Mouse (Mus musculus): Measurements from ENCODE around the gene Epb41l1. TPM values are rescaled to one million over a fixed set of nuclear protein-coding genes. Genes with fewer than 3 reads are reported as not detected.

The Epb41l1 gene
- total and polyA plus RNA-seq, 2 experiments from 2014 or later: 10.0 to 211 TPM

GRCm38 (mm10) chr2:156394282-156394681 lies 26.4 kb upstream of the Epb41l1 start:
- Histone ChIP-seq H3K27me3 (ENCODE audit: insufficient read depth, low read length) (no peaks in the 10 kb centered on the region), H3K4me3 (ENCODE audit: low read depth, low read length) (no peak overlapping the region), H3K4me2 (ENCODE audit: low read depth) (no peak overlapping the region), H3K4me1 (ENCODE audit: insufficient read depth) (no peaks in the 10 kb centered on the region), H3K9ac (no peak overlapping the region), H3K9me3 (ENCODE audit: low read length) (no peaks in the 10 kb centered on the region), H3K27ac (ENCODE audit: low read depth, low read length) (no peak overlapping the region), H3K36me3 (ENCODE audit: insufficient read depth) (no peaks in the 10 kb centered on the region)
- ATAC-seq (no peak), DNase-seq (no peak)
- TF ChIP-seq CTCF (IDR thresholded peaks at IDR 0.05; ENCODE audit: low read depth): peak; percentile 46
- 97% methylated on average over 4 of the region's 4 CpGs for WGBS

- no peak for DNase-seq
- Histone ChIP-seq H3K27me3 (ENCODE audit: insufficient read depth, low read length) (no peaks in the 10 kb centered on the region), H3K9me3 (ENCODE audit: low read length) (no peaks in the 10 kb centered on the region), H3K4me1 (ENCODE audit: insufficient read depth) (no peaks in the 10 kb centered on the region; the same call in 1 of the 2 replicates), H3K36me3 (ENCODE audit: insufficient read depth) (no peaks in the 10 kb centered on the region), H3K4me3 (ENCODE audit: low read depth, low read length) (no peak overlapping the region), H3K4me2 (ENCODE audit: low read depth) (no peak overlapping the region), H3K9ac (no peak overlapping the region), H3K27ac (ENCODE audit: low read depth, low read length) (no peak overlapping the region)
- no peak for ATAC-seq
- no peak for TF ChIP-seq CTCF (IDR thresholded peaks at IDR 0.05; ENCODE audit: low read depth)
- 80% methylated on average over 2 of the region's 2 CpGs for WGBS
These were observed 24.6 kb upstream of the Epb41l1 start for GRCm38 (mm10) chr2:156396096-156396495.

GRCm38 (mm10) chr2:156397988-156398387 lies 22.7 kb upstream of the Epb41l1 start:
- no peak overlapping the region for H3K9ac ChIP-seq
- no peaks in the 10 kb centered on the region; the same call in 1 of the 2 replicates for H3K4me1 ChIP-seq (ENCODE audit: insufficient read depth)
- WGBS: 92% methylated on average over 7 of the region's 7 CpGs
- no peak for DNase-seq
- no peaks in the 10 kb centered on the region for H3K36me3 ChIP-seq (ENCODE audit: insufficient read depth)
- ATAC-seq: no peak
- TF ChIP-seq CTCF (IDR thresholded peaks at IDR 0.05; ENCODE audit: low read depth): no peak
- no peak overlapping the region for H3K4me3 ChIP-seq (ENCODE audit: low read depth, low read length)
- H3K27me3 ChIP-seq (ENCODE audit: insufficient read depth, low read length): no peaks in the 10 kb centered on the region
- H3K27ac ChIP-seq (ENCODE audit: low read depth, low read length): no peak overlapping the region
- H3K9me3 ChIP-seq (ENCODE audit: low read length): no peaks in the 10 kb centered on the region
- no peak overlapping the region for H3K4me2 ChIP-seq (ENCODE audit: low read depth)

GRCm38 (mm10) chr2:156399485-156399884 lies 21.2 kb upstream of the Epb41l1 start:
- 81% methylated on average over 1 of the region's 1 CpGs for WGBS
- Histone ChIP-seq H3K9me3 (ENCODE audit: low read length) (no peaks in the 10 kb centered on the region), H3K4me1 (ENCODE audit: insufficient read depth) (no peaks in the 10 kb centered on the region; the same call in 1 of the 2 replicates), H3K36me3 (ENCODE audit: insufficient read depth) (no peaks in the 10 kb centered on the region), H3K27me3 (ENCODE audit: insufficient read depth, low read length) (no peaks in the 10 kb centered on the region), H3K4me3 (ENCODE audit: low read depth, low read length) (no peak overlapping the region), H3K27ac (ENCODE audit: low read depth, low read length) (no peak overlapping the region), H3K9ac (no peak overlapping the region), H3K4me2 (ENCODE audit: low read depth) (no peak overlapping the region)
- DNase-seq: no peak
- no peak for ATAC-seq
- no peak for TF ChIP-seq CTCF (IDR thresholded peaks at IDR 0.05; ENCODE audit: low read depth)

GRCm38 (mm10) chr2:156401331-156401730 lies 19.4 kb upstream of the Epb41l1 start:
- ATAC-seq (peak; percentile 99), DNase-seq (peak; percentile 86)
- H3K36me3 ChIP-seq (ENCODE audit: insufficient read depth): no peaks in the 10 kb centered on the region
- H3K9me3 ChIP-seq (ENCODE audit: low read length): no peaks in the 10 kb centered on the region
- H3K4me2 ChIP-seq (ENCODE audit: low read depth): peak overlapping the region; percentile 22
- H3K27ac ChIP-seq (ENCODE audit: low read depth, low read length): no peak overlapping the region
- no peaks in the 10 kb centered on the region for H3K27me3 ChIP-seq (ENCODE audit: insufficient read depth, low read length)
- H3K9ac ChIP-seq: 0 out of 2 replicates have a peak overlapping the region, but pooled peaks have one; percentile 23
- no peak for TF ChIP-seq CTCF (IDR thresholded peaks at IDR 0.05; ENCODE audit: low read depth)
- 4% methylated on average over 9 of the region's 9 CpGs for WGBS
- H3K4me3 ChIP-seq (ENCODE audit: low read depth, low read length): no peak overlapping the region
- no peaks in the 10 kb centered on the region; the same call in 1 of the 2 replicates for H3K4me1 ChIP-seq (ENCODE audit: insufficient read depth)

GRCm38 (mm10) chr2:156402036-156402435 lies 18.7 kb upstream of the Epb41l1 start:
- Histone ChIP-seq H3K9ac (no peak overlapping the region), H3K4me2 (ENCODE audit: low read depth) (no peak overlapping the region), H3K27ac (ENCODE audit: low read depth, low read length) (no peak overlapping the region), H3K4me1 (ENCODE audit: insufficient read depth) (no peaks in the 10 kb centered on the region; the same call in 1 of the 2 replicates), H3K9me3 (ENCODE audit: low read length) (no peaks in the 10 kb centered on the region), H3K36me3 (ENCODE audit: insufficient read depth) (no peaks in the 10 kb centered on the region), H3K27me3 (ENCODE audit: insufficient read depth, low read length) (no peaks in the 10 kb centered on the region), H3K4me3 (ENCODE audit: low read depth, low read length) (no peak overlapping the region)
- DNase-seq (no peak), ATAC-seq (no peak)
- no peak for TF ChIP-seq CTCF (IDR thresholded peaks at IDR 0.05; ENCODE audit: low read depth)
- WGBS: 96% methylated on average over 3 of the region's 3 CpGs

- no peak for ATAC-seq
These were observed 13.7 kb upstream of the Epb41l1 start for GRCm38 (mm10) chr2:156406987-156407386.

More at GRCm38 (mm10) chr2:156406987-156407386, 13.7 kb upstream of the Epb41l1 start:
- Histone ChIP-seq H3K27me3 (ENCODE audit: insufficient read depth, low read length) (no peaks in the 10 kb centered on the region), H3K4me3 (ENCODE audit: low read depth, low read length) (no peak overlapping the region), H3K9ac (no peak overlapping the region), H3K36me3 (ENCODE audit: insufficient read depth) (no peaks in the 10 kb centered on the region), H3K4me1 (ENCODE audit: insufficient read depth) (no peaks in the 10 kb centered on the region), H3K4me2 (ENCODE audit: low read depth) (no peak overlapping the region), H3K27ac (ENCODE audit: low read depth, low read length) (no peak overlapping the region), H3K9me3 (ENCODE audit: low read length) (no peaks in the 10 kb centered on the region)
- DNase-seq: no peak
- TF ChIP-seq CTCF (IDR thresholded peaks at IDR 0.05; ENCODE audit: low read depth): no peak
- WGBS: 12% methylated on average over 3 of the region's 3 CpGs

Data from forebrain, postnatal 0 days (tissue).